Mouse (Mus musculus): ENCODE measurements at regions not wholly inside any gene's neighbourhood (a gene's known extent, or its start where the extent isn't known, plus 50 kb on each side); places are given as distances from the start of the nearest gene placed in this dataset.

- no peak overlapping the region for H3K27ac ChIP-seq (ENCODE audit: poor library complexity, severe bottlenecking)
- no peaks in the 10 kb centered on the region for H3K36me3 ChIP-seq
- 0 out of 2 replicates have a peak, but pooled peaks cover 7% of the 10 kb centered on the region for H3K4me1 ChIP-seq (replicated peaks)
- H3K9me3 ChIP-seq (replicated peaks) = no peaks in the 10 kb centered on the region
- no peak overlapping the region for H3K9ac ChIP-seq
- no peak overlapping the region for H3K4me3 ChIP-seq
- H3K27me3 ChIP-seq (replicated peaks) = no peaks in the 10 kb centered on the region
- WGBS = 69% methylated on average over 18 of the region's 18 CpGs
- ATAC-seq (ENCODE audit: insufficient number of reproducible peaks, low FRiP score) = no peak
- H3K4me2 ChIP-seq = no peak overlapping the region
These were observed 358.8 kb downstream of the Adgrl2 start for GRCm38 (mm10) chr3:148631415-148632192.

DNA sequence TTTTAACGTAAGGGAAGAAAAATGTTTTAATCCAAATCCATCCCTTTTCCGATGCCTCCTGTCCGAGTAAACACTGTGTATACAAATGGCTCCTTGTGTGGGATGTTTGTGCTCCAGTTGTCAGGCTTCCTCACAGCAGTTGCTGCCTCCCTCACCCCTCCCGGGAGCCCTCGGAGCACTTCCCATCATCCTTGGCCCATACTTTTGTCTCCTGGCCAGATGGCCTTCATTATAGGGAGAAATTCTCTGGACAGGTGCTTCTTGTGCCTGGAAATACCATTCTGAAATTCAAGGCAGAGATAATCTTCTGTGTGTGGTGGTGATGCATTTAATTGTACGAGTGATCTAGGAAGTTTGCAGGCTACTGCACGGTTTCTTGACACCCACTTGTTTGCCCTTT is 359.5 kb downstream of the Adgrl2 start:
- no peak overlapping the region for H3K9ac ChIP-seq
- H3K27me3 ChIP-seq (replicated peaks) = no peaks in the 10 kb centered on the region
- H3K4me2 ChIP-seq = no peak overlapping the region
- no peaks in the 10 kb centered on the region for H3K9me3 ChIP-seq (replicated peaks)
- 79% methylated on average over 7 of the region's 7 CpGs for WGBS
- H3K36me3 ChIP-seq = no peaks in the 10 kb centered on the region
- 0 out of 2 replicates have a peak, but pooled peaks cover 7% of the 10 kb centered on the region for H3K4me1 ChIP-seq (replicated peaks)
- ATAC-seq (ENCODE audit: insufficient number of reproducible peaks, low FRiP score) = no peak
- H3K4me3 ChIP-seq = no peak overlapping the region
- no peak overlapping the region for H3K27ac ChIP-seq (ENCODE audit: poor library complexity, severe bottlenecking)

- Histone ChIP-seq H3K9ac (no peak overlapping the region), H3K9me3 (replicated peaks) (no peaks in the 10 kb centered on the region), H3K36me3 (no peaks in the 10 kb centered on the region), H3K4me1 (replicated peaks) (no peaks in the 10 kb centered on the region), H3K4me3 (no peak overlapping the region), H3K4me2 (no peak overlapping the region), H3K27ac (ENCODE audit: poor library complexity, severe bottlenecking) (no peak overlapping the region), H3K27me3 (replicated peaks) (no peaks in the 10 kb centered on the region)
- 76% methylated on average over 9 of the region's 9 CpGs for WGBS
- ATAC-seq (ENCODE audit: insufficient number of reproducible peaks, low FRiP score) = no peak
These were observed 375.2 kb downstream of the Adgrl2 start for GRCm38 (mm10) chr3:148614971-148615671.

DNA sequence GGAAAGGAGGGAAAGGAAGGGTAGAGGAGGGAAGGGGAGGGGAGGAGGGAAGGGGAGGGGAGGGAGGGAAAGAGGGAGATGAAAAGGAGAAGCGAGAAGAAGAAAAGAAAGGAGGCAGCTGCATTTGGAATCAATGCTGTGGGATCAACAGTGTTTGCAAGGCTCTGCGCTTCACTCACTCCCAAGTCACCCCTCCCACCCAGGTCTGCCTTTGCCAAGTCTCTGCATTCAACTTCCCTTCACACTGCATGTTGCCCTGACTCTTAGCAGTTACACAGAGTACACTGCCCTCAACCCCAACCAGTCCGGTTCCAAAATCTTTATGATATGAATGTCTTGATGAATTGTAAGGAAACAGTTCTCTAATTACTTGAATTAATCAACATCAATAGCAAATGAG is 376.9 kb downstream of the Adgrl2 start:
- 76% methylated on average over 3 of the region's 3 CpGs for WGBS
- Histone ChIP-seq H3K36me3 (no peaks in the 10 kb centered on the region), H3K9ac (no peak overlapping the region)

DNA sequence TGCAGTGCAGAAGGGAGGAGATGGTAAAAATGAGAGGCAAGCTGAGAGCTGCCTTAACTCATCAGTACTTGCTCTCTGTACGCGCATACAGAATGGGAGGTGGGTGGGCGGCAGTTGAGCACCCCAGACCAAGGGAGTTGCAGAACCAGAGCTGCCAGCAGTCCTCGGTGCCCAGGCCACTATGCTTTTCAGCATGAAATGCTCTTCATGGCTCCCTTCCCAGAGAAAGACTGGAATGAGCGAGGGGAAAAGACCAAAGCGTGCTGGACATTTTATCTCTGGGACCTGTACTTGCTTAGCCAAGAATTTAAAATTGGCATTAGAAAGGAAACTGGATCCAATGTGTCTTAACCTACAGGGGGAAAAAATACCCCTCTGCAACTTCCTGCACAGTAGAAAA is 387.1 kb downstream of the Adgrl2 start:
- Histone ChIP-seq H3K27ac (ENCODE audit: poor library complexity, severe bottlenecking) (no peak overlapping the region), H3K4me1 (replicated peaks) (peaks cover 5% of the 10 kb centered on the region), H3K9ac (no peak overlapping the region), H3K36me3 (no peaks in the 10 kb centered on the region), H3K9me3 (replicated peaks) (no peaks in the 10 kb centered on the region), H3K4me2 (no peak overlapping the region), H3K27me3 (replicated peaks) (peaks cover 6% of the 10 kb centered on the region; the same call in 1 of the 2 replicates), H3K4me3 (no peak overlapping the region)
- no peak for ATAC-seq (ENCODE audit: insufficient number of reproducible peaks, low FRiP score)
- 75% methylated on average over 6 of the region's 6 CpGs for WGBS

More for the DNA sequence above, 376.9 kb downstream of the Adgrl2 start:
- ATAC-seq (ENCODE audit: insufficient number of reproducible peaks, low FRiP score) = no peak
- H3K4me3 ChIP-seq = no peak overlapping the region
- no peak overlapping the region for H3K4me2 ChIP-seq
- no peaks in the 10 kb centered on the region for H3K27me3 ChIP-seq (replicated peaks)
- no peaks in the 10 kb centered on the region for H3K9me3 ChIP-seq (replicated peaks)
- no peak overlapping the region for H3K27ac ChIP-seq (ENCODE audit: poor library complexity, severe bottlenecking)
- no peaks in the 10 kb centered on the region for H3K4me1 ChIP-seq (replicated peaks)

DNA sequence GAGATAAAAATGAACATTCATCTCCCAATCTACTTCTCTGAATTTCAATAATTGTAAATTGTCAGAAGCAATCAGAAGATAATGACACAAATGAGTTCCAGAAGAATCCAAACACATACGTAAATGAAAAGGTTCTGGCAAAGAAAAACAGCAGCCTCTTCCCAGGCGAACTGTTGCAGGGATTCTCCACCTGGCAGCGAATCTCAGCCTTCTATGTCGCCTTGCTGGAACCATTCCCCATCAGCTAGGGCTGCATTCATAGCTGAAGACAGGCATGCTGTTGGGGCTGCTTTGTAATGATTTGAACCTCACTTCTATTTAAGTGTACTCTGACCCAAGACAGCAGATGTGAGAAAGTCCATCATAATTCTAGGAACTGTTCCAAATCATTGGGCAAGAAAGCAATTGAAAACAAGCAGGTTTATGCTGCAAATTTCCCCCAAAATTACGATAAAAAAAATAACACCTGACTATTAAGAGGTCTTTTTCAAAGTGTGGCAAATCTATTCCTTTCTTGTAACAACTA is 387.6 kb downstream of the Adgrl2 start:
- ATAC-seq (ENCODE audit: insufficient number of reproducible peaks, low FRiP score) = no peak

DNA sequence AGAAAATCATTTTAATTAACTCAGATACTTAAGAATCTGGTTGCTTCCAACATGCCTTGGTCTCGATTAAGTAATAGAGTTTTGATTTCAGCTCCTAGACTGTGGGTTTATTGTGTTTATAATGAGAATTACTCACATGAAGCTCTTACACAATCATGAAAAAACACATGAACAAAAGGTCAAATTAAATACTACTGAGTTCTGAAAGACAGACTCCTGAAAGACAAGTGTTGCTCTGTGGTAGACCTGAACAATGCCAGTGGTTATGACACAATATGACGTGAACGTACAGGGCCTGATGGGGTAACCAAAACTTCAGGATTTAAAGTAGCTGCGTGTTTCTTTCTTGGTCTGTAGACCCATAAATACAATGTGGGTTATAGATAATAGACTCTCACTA is 394.8 kb downstream of the Adgrl2 start:
- H3K4me3 ChIP-seq = no peak overlapping the region
- no peaks in the 10 kb centered on the region for H3K4me1 ChIP-seq (replicated peaks)
- no peak for ATAC-seq (ENCODE audit: insufficient number of reproducible peaks, low FRiP score)
- H3K27me3 ChIP-seq (replicated peaks) = no peaks in the 10 kb centered on the region
- H3K9ac ChIP-seq = no peak overlapping the region
- H3K9me3 ChIP-seq (replicated peaks) = no peaks in the 10 kb centered on the region
- H3K36me3 ChIP-seq = no peaks in the 10 kb centered on the region
- H3K4me2 ChIP-seq = no peak overlapping the region
- no peak overlapping the region for H3K27ac ChIP-seq (ENCODE audit: poor library complexity, severe bottlenecking)
- whole genome bisulfite sequencing = 82% methylated on average over 4 of the region's 4 CpGs

More for the DNA sequence above, 387.6 kb downstream of the Adgrl2 start:
- Histone ChIP-seq H3K9ac (no peak overlapping the region), H3K27ac (ENCODE audit: poor library complexity, severe bottlenecking) (no peak overlapping the region), H3K9me3 (replicated peaks) (no peaks in the 10 kb centered on the region), H3K27me3 (replicated peaks) (peaks cover 6% of the 10 kb centered on the region; the same call in 1 of the 2 replicates), H3K36me3 (no peaks in the 10 kb centered on the region), H3K4me3 (no peak overlapping the region), H3K4me2 (no peak overlapping the region), H3K4me1 (replicated peaks) (peaks cover 5% of the 10 kb centered on the region)
- 86% methylated on average over 5 of the region's 5 CpGs for WGBS

GRCm38 (mm10) chr3:148589556-148589955 is 400.8 kb downstream of the Adgrl2 start:
- Histone ChIP-seq H3K4me2 (no peak overlapping the region), H3K27me3 (replicated peaks) (no peaks in the 10 kb centered on the region), H3K27ac (ENCODE audit: poor library complexity, severe bottlenecking) (no peak overlapping the region), H3K9me3 (replicated peaks) (no peaks in the 10 kb centered on the region), H3K36me3 (no peaks in the 10 kb centered on the region), H3K4me3 (no peak overlapping the region), H3K4me1 (replicated peaks) (no peaks in the 10 kb centered on the region), H3K9ac (no peak overlapping the region)
- no peak for ATAC-seq (ENCODE audit: insufficient number of reproducible peaks, low FRiP score)
- WGBS = 63% methylated on average over 2 of the region's 2 CpGs

DNA sequence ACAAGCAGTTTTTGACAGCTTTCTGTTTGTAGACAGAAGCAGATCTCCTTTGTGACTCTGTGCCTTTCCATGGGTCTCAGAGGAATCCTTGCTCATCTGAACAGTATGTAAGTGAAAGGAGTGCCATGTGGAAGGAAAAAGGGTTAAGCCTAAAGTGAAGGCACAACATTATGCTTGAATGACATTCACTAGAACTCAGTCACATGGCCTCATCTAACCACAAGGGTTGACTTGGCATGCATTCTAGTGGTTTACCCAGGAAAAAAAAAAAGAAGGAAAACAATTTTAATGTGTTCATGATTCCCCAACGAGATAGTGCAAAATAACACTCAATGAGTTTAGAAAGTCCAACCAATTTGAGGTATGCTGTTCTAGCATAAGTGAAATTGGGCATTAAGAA is 414.6 kb downstream of the Adgrl2 start:
- Histone ChIP-seq H3K9ac (no peak overlapping the region), H3K27ac (ENCODE audit: poor library complexity, severe bottlenecking) (no peak overlapping the region), H3K4me2 (no peak overlapping the region), H3K36me3 (no peaks in the 10 kb centered on the region), H3K27me3 (replicated peaks) (no peaks in the 10 kb centered on the region), H3K9me3 (replicated peaks) (no peaks in the 10 kb centered on the region), H3K4me1 (replicated peaks) (no peaks in the 10 kb centered on the region), H3K4me3 (no peak overlapping the region)
- no peak for ATAC-seq (ENCODE audit: insufficient number of reproducible peaks, low FRiP score)
- 77% methylated on average over 1 of the region's 1 CpGs for WGBS

DNA sequence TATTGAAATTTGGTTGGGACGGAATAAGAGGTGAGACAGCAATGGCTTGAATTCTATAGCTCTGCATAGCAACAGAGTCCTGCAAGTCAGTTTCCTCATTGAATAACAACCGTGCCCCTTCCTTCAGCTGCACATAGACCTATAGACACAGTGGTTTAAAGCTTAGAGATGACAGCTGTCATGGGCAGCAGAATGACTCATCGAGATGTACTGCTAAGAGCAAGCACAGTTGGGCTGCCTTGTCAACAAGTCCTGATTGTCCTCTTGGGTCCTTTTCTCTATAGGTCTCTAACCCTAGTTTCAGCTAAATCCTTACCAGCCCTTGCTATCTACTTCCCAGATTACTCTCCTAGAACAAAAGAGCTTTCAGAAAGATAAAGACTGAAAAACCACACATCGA is 417.9 kb downstream of the Adgrl2 start:
- no peaks in the 10 kb centered on the region for H3K4me1 ChIP-seq (replicated peaks)

DNA sequence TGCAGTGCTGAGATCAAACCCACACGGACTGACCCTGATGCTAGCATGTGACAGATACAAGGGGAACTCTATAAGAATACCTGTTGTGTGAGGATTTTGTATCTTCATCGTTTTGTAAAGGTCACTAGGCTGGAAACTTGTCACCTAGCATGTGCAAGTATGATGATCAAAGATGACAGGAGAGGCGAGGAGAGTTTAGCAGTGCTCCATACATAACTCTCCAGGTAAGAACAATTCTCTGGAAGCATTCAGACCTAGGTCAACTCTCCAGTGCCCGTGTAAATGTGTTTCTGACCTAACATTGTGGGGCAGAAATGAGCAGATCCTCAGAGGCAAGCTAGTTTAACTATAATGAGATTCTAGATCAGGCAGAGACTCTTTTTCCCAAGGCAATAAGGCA is 425.6 kb downstream of the Adgrl2 start:
- ATAC-seq (ENCODE audit: insufficient number of reproducible peaks, low FRiP score) = no peak
- Histone ChIP-seq H3K4me3 (no peak overlapping the region), H3K27ac (ENCODE audit: poor library complexity, severe bottlenecking) (no peak overlapping the region), H3K9ac (no peak overlapping the region), H3K4me2 (no peak overlapping the region), H3K36me3 (no peaks in the 10 kb centered on the region), H3K4me1 (replicated peaks) (no peaks in the 10 kb centered on the region), H3K9me3 (replicated peaks) (no peaks in the 10 kb centered on the region), H3K27me3 (replicated peaks) (no peaks in the 10 kb centered on the region)
- 66% methylated on average over 4 of the region's 4 CpGs for whole genome bisulfite sequencing

More for the DNA sequence above, 417.9 kb downstream of the Adgrl2 start:
- H3K27ac ChIP-seq (ENCODE audit: poor library complexity, severe bottlenecking) = no peak overlapping the region
- H3K4me2 ChIP-seq = no peak overlapping the region
- H3K9ac ChIP-seq = no peak overlapping the region
- H3K36me3 ChIP-seq = no peaks in the 10 kb centered on the region
- H3K4me3 ChIP-seq = no peak overlapping the region
- no peaks in the 10 kb centered on the region for H3K9me3 ChIP-seq (replicated peaks)
- 63% methylated on average over 4 of the region's 4 CpGs for WGBS
- no peaks in the 10 kb centered on the region for H3K27me3 ChIP-seq (replicated peaks)
- no peak for ATAC-seq (ENCODE audit: insufficient number of reproducible peaks, low FRiP score)
